Mouse (Mus musculus): Measurements from ENCODE around the gene Cdca8. TPM values are rescaled to one million over a fixed set of nuclear protein-coding genes. Genes with fewer than 3 reads are reported as not detected.

The Cdca8 gene
- total RNA-seq, 4 experiments from 2014 or later, result 1.9 to 3.2 (median 2.2) TPM

Other genes starting within 250 kb of the Cdca8 start
- gene Utp11, start 245.7 kb downstream of the Cdca8 start, total RNA-seq (2022), result 10 to 100 TPM; 31.2 to 40.7 (median 34.4) TPM
- 10 to 100 TPM in 2 of 4 experiments, 1 to 10 TPM in 2; 5.5 to 12.8 (median 8.9) TPM for gene Fhl3, start 238.6 kb downstream of the Cdca8 start, total RNA-seq (2022)
- gene Sf3a3, start 224.5 kb downstream of the Cdca8 start, total RNA-seq (2022), result 10 to 100 TPM; 33.5 to 42.5 (median 37.2) TPM
- gene Inpp5b, start 197.5 kb downstream of the Cdca8 start, total RNA-seq (2022), result 10 to 100 TPM; 24.9 to 36.2 (median 29.7) TPM
- 10 to 100 TPM; 24.8 to 33.8 (median 28.5) TPM for gene Mtf1, start 137.2 kb downstream of the Cdca8 start, total RNA-seq (2022)
- 10 to 100 TPM; 40.9 to 53.4 (median 43.2) TPM for gene Yrdc, start 88.6 kb downstream of the Cdca8 start, total RNA-seq (2022)
- 10 to 100 TPM; 45.1 to 51.4 (median 49.2) TPM for gene 1110065P20Rik, start 88.1 kb downstream of the Cdca8 start, total RNA-seq (2022)
- gene Maneal, start 77.1 kb downstream of the Cdca8 start, total RNA-seq (2022), result 1 to 10 TPM; 6.4 to 7.2 (median 6.8) TPM
- 1 to 10 TPM; 2.9 to 4.3 (median 3.8) TPM for gene Epha10, start 58.4 kb downstream of the Cdca8 start, total RNA-seq (2022)
- 10 to 100 TPM; 13.8 to 22.7 (median 21.0) TPM for gene 9930104L06Rik, start 2.3 kb downstream of the Cdca8 start, total RNA-seq (2022)
- gene Rspo1, start 47.1 kb upstream of the Cdca8 start, total RNA-seq (2022), result 1 to 10 TPM; 4.4 to 6.3 (median 6.0) TPM
- gene Gnl2, start 77.3 kb upstream of the Cdca8 start, total RNA-seq (2022), result 10 to 100 TPM; 40.2 to 71.5 (median 55.5) TPM
- gene Dnali1, start 126.4 kb upstream of the Cdca8 start, total RNA-seq (2022), result under 1 TPM in 2 of 4 experiments, not detected in 2; 0.13 to 0.14 TPM
- 10 to 100 TPM; 17.2 to 20.1 (median 19.5) TPM for gene Snip1, start 127.4 kb upstream of the Cdca8 start, total RNA-seq (2022)
- 10 to 100 TPM; 24.8 to 35.4 (median 32.6) TPM for gene Meaf6, start 145.8 kb upstream of the Cdca8 start, total RNA-seq (2022)
- gene Zc3h12a, start 188.5 kb upstream of the Cdca8 start, total RNA-seq (2022), result 10 to 100 TPM in 1 of 4 experiments, 1 to 10 TPM in 3; 7.2 to 10.2 (median 8.1) TPM

Measured in adrenal gland, adult 8-10 months (tissue).